Mouse (Mus musculus): ENCODE measurements at regions not wholly inside any gene's neighbourhood (a gene's known extent, or its start where the extent isn't known, plus 50 kb on each side); places are given as distances from the start of the nearest gene placed in this dataset.

GRCm38 (mm10) chr2:160256251-160256650 is 77.7 kb downstream of the Gm826 start:
- no peak for DNase-seq

GRCm38 (mm10) chr2:160250228-160250627 is 83.7 kb downstream of the Gm826 start:
- DNase-seq = no peak

GRCm38 (mm10) chr2:160249104-160250093 is 84.6 kb downstream of the Gm826 start:
- DNase-seq = no peak

GRCm38 (mm10) chr2:160247286-160247685 is 86.7 kb downstream of the Gm826 start:
- no peak for DNase-seq

GRCm38 (mm10) chr2:160246356-160246755 is 87.6 kb downstream of the Gm826 start:
- no peak for DNase-seq

GRCm38 (mm10) chr2:160244866-160245265 is 89.1 kb downstream of the Gm826 start:
- DNase-seq = no peak

- DNase-seq = no peak
Observed at GRCm38 (mm10) chr2:160240531-160241379, 93.2 kb downstream of the Gm826 start.

GRCm38 (mm10) chr2:160237436-160238104 is 96.4 kb downstream of the Gm826 start:
- DNase-seq = no peak

GRCm38 (mm10) chr2:160236806-160237205 is 97.2 kb downstream of the Gm826 start:
- DNase-seq = no peak

- DNase-seq = no peak
Observed at GRCm38 (mm10) chr2:160230786-160231185, 103.2 kb downstream of the Gm826 start.

GRCm38 (mm10) chr2:160228331-160229035 is 105.5 kb downstream of the Gm826 start:
- DNase-seq = no peak

- DNase-seq = no peak
Observed at GRCm38 (mm10) chr2:160225450-160225849, 108.5 kb downstream of the Gm826 start.

GRCm38 (mm10) chr2:160223366-160223765 is 110.6 kb downstream of the Gm826 start:
- no peak for DNase-seq

GRCm38 (mm10) chr2:160221772-160222171 is 112.2 kb downstream of the Gm826 start:
- DNase-seq = no peak

- no peak for DNase-seq
Observed at GRCm38 (mm10) chr2:160220562-160221021, 113.4 kb downstream of the Gm826 start.

- no peak for DNase-seq
Observed at GRCm38 (mm10) chr2:160214032-160214812, 119.7 kb downstream of the Gm826 start.

GRCm38 (mm10) chr2:160210507-160210906 is 123.5 kb downstream of the Gm826 start:
- DNase-seq = no peak

- DNase-seq = no peak
Observed at GRCm38 (mm10) chr2:160209589-160210264, 124.2 kb downstream of the Gm826 start.

- DNase-seq = no peak
Observed at GRCm38 (mm10) chr2:160208295-160208694, 125.7 kb downstream of the Gm826 start.

GRCm38 (mm10) chr2:160207226-160207625 is 126.7 kb downstream of the Gm826 start:
- DNase-seq = no peak

GRCm38 (mm10) chr2:160192661-160193060 is 141.3 kb downstream of the Gm826 start:
- DNase-seq = no peak

All from thymus, postnatal 25 days (tissue).